Mouse (Mus musculus): ENCODE measurements around the gene Ccdc152.
A peak's percentile ranks its signal among the peaks of the same experiment; 100 is the strongest.

The Ccdc152 gene

GRCm38 (mm10) chr15:3303426-3303825, at the start of gene Ccdc152:
TSS of gene Ccdc152 (minus strand) at chr15:3303526.
- DNase-seq (ENCODE audit: low spot score in 2 of 2): no peak

- no peak for DNase-seq (ENCODE audit: low spot score in 2 of 2)
Measured at GRCm38 (mm10) chr15:3349306-3350064, 46.2 kb upstream of the Ccdc152 start.

GRCm38 (mm10) chr15:3346682-3347081, 43.4 kb upstream of the Ccdc152 start:
- DNase-seq (ENCODE audit: low spot score in 2 of 2): no peak

- no peak for DNase-seq (ENCODE audit: low spot score in 2 of 2)
Measured at GRCm38 (mm10) chr15:3344555-3344954, 41.2 kb upstream of the Ccdc152 start.

- DNase-seq (ENCODE audit: low spot score in 2 of 2): no peak
Measured at GRCm38 (mm10) chr15:3341806-3342582, 38.7 kb upstream of the Ccdc152 start.

- no peak for DNase-seq (ENCODE audit: low spot score in 2 of 2)
Measured at GRCm38 (mm10) chr15:3339847-3340246, 36.5 kb upstream of the Ccdc152 start.

- DNase-seq (ENCODE audit: low spot score in 2 of 2): peak; percentile 56 to 71
Measured at GRCm38 (mm10) chr15:3332517-3332916, 29.2 kb upstream of the Ccdc152 start.

- DNase-seq (ENCODE audit: low spot score in 2 of 2): no peak
Measured at GRCm38 (mm10) chr15:3331813-3332212, 28.5 kb upstream of the Ccdc152 start.

- no peak for DNase-seq (ENCODE audit: low spot score in 2 of 2)
Measured at GRCm38 (mm10) chr15:3330291-3330690, 27.0 kb upstream of the Ccdc152 start.

- DNase-seq (ENCODE audit: low spot score in 2 of 2): no peak
Measured at GRCm38 (mm10) chr15:3323041-3323440, 19.7 kb upstream of the Ccdc152 start.

GRCm38 (mm10) chr15:3319929-3320328, 16.6 kb upstream of the Ccdc152 start:
- DNase-seq (ENCODE audit: low spot score in 2 of 2): no peak

GRCm38 (mm10) chr15:3316617-3317016, 13.3 kb upstream of the Ccdc152 start:
- no peak for DNase-seq (ENCODE audit: low spot score in 2 of 2)

- peak; percentile 6 to 27 for DNase-seq (ENCODE audit: low spot score in 2 of 2)
Measured at GRCm38 (mm10) chr15:3312937-3313336, 9.6 kb upstream of the Ccdc152 start.

- no peak for DNase-seq (ENCODE audit: low spot score in 2 of 2)
Measured at GRCm38 (mm10) chr15:3309856-3310255, 6.5 kb upstream of the Ccdc152 start.

- DNase-seq (ENCODE audit: low spot score in 2 of 2): no peak
Measured at GRCm38 (mm10) chr15:3300361-3301100, 2.8 kb downstream of the Ccdc152 start.

- DNase-seq (ENCODE audit: low spot score in 2 of 2): no peak
Measured at GRCm38 (mm10) chr15:3297615-3298014, 5.7 kb downstream of the Ccdc152 start.

- DNase-seq (ENCODE audit: low spot score in 2 of 2): no peak
Measured at GRCm38 (mm10) chr15:3295986-3296385, 7.3 kb downstream of the Ccdc152 start.

- no peak for DNase-seq (ENCODE audit: low spot score in 2 of 2)
Measured at GRCm38 (mm10) chr15:3293477-3293876, 9.8 kb downstream of the Ccdc152 start.

GRCm38 (mm10) chr15:3290435-3290834, 12.9 kb downstream of the Ccdc152 start:
- DNase-seq (ENCODE audit: low spot score in 2 of 2): no peak

- no peak for DNase-seq (ENCODE audit: low spot score in 2 of 2)
Measured at GRCm38 (mm10) chr15:3286032-3286431, 17.3 kb downstream of the Ccdc152 start.

GRCm38 (mm10) chr15:3281737-3282136, 21.6 kb downstream of the Ccdc152 start:
- no peak for DNase-seq (ENCODE audit: low spot score in 2 of 2)

- DNase-seq (ENCODE audit: low spot score in 2 of 2): no peak
Measured at GRCm38 (mm10) chr15:3281216-3281615, 22.1 kb downstream of the Ccdc152 start.

All from heart, adult 9 months (tissue).